8 mouse cellular contexts compared by ENCODE assay signal in genomic region chr5:115238729-115239195, GRCm38 (mm10). TPM values are rescaled to one million over a fixed set of nuclear protein-coding genes. Genes with fewer than 3 reads are reported as not detected.
DNase-seq lines count a peak whose midpoint lies in the region; ATAC-seq lines count a peak whose summit lies in the region.

No protein-coding gene starts in this region.

- H3K4me1 ChIP-seq in erythroblast, embryonic 14.5 days (ENCODE audit: control insufficient read depth), result peaks cover 44% of the 10 kb centered on the region
- peaks cover 22% of the 10 kb centered on the region for H3K4me1 ChIP-seq in embryonic facial prominence, embryonic 10.5 days
- H3K4me1 ChIP-seq in hindbrain, embryonic 12.5 days, result peaks cover 20% of the 10 kb centered on the region
- H3K4me1 ChIP-seq in liver, embryonic 15.5 days (replicated peaks), result peaks cover 39% of the 10 kb centered on the region

- no peak overlapping the region for H3K27ac ChIP-seq in embryonic facial prominence, embryonic 10.5 days (replicated peaks)
- no peak overlapping the region for H3K27ac ChIP-seq in hindbrain, embryonic 12.5 days
- H3K27ac ChIP-seq in liver, embryonic 15.5 days (replicated peaks), result peak overlapping the region; percentile 74

- no peaks in the 10 kb centered on the region; the same call in 1 of the 2 replicates for H3K9me3 ChIP-seq in erythroblast, embryonic 14.5 days (ENCODE audit: control insufficient read depth, low read length)
- no peaks in the 10 kb centered on the region for H3K9me3 ChIP-seq in embryonic facial prominence, embryonic 10.5 days
- no peaks in the 10 kb centered on the region for H3K9me3 ChIP-seq in hindbrain, embryonic 12.5 days (replicated peaks)
- H3K9me3 ChIP-seq in liver, embryonic 15.5 days (replicated peaks), result no peaks in the 10 kb centered on the region

- no peak for ATAC-seq in erythroblast, adult 5-6 weeks (replicated peaks; ENCODE audit: low FRiP score, poor library complexity, severe bottlenecking)
- no peak for ATAC-seq in hindbrain, embryonic 12.5 days (ENCODE audit: low FRiP score)
- no peak for ATAC-seq in liver, embryonic 15.5 days (ENCODE audit: insufficient read depth)

- 5% methylated on average over 11 of the region's 11 CpGs for WGBS in embryonic facial prominence, embryonic 10.5 days
- WGBS in hindbrain, embryonic 12.5 days, result 6% methylated on average over 11 of the region's 11 CpGs
- WGBS in liver, embryonic 15.5 days (ENCODE audit: insufficient replicate concordance), result 7% methylated on average over 11 of the region's 11 CpGs

- H3K4me3 ChIP-seq in erythroblast, embryonic 14.5 days (replicated peaks), result peak overlapping the region; percentile 98
- peak overlapping the region; percentile 96 for H3K4me3 ChIP-seq in embryonic facial prominence, embryonic 10.5 days
- H3K4me3 ChIP-seq in hindbrain, embryonic 12.5 days, result peak overlapping the region; percentile 70
- peak overlapping the region; percentile 84 for H3K4me3 ChIP-seq in liver, embryonic 15.5 days (replicated peaks)

- H3K36me3 ChIP-seq in erythroblast, embryonic 14.5 days (ENCODE audit: control insufficient read depth), result peaks cover 53% of the 10 kb centered on the region
- H3K36me3 ChIP-seq in embryonic facial prominence, embryonic 10.5 days (replicated peaks), result peaks cover 41% of the 10 kb centered on the region
- H3K36me3 ChIP-seq in hindbrain, embryonic 12.5 days, result peaks cover 42% of the 10 kb centered on the region
- H3K36me3 ChIP-seq in liver, embryonic 15.5 days (replicated peaks), result peaks cover 43% of the 10 kb centered on the region

- peaks cover 24% of the 10 kb centered on the region for H3K27me3 ChIP-seq in erythroblast, embryonic 14.5 days (ENCODE audit: control insufficient read depth)
- H3K27me3 ChIP-seq in embryonic facial prominence, embryonic 10.5 days (replicated peaks; ENCODE audit: low read depth, poor library complexity, severe bottlenecking), result peaks cover 20% of the 10 kb centered on the region
- H3K27me3 ChIP-seq in hindbrain, embryonic 12.5 days, result peaks cover 25% of the 10 kb centered on the region
- peaks cover 28% of the 10 kb centered on the region for H3K27me3 ChIP-seq in liver, embryonic 15.5 days

- H3K9ac ChIP-seq in hindbrain, embryonic 12.5 days, result peak overlapping the region; percentile 76
- H3K9ac ChIP-seq in liver, embryonic 15.5 days, result peak overlapping the region; percentile 81

- peak; percentile 28 for DNase-seq in embryonic facial prominence, embryonic 10.5 days (ENCODE audit: low spot score)
- DNase-seq in cerebellum, adult 11-12 months, result no peak
- no peak for DNase-seq in spleen, postnatal 10 days (ENCODE audit: low spot score in 2 of 2)
- no peak for DNase-seq in B cell, adult 2 months

- peak overlapping the region; percentile 80 for H3K4me2 ChIP-seq in hindbrain, embryonic 12.5 days (replicated peaks)
- peak overlapping the region; percentile 88 for H3K4me2 ChIP-seq in liver, embryonic 15.5 days

RNA-seq across cellular contexts. Expression of gene Pop5, which starts 3.1 kb away (rescaled TPM):
- polyA plus RNA-seq in erythroblast, embryonic 14.5 days (2012), result 12.0 and 13.2 TPM in 2 replicates
- 20.1 and 41.5 TPM in 2 replicates for total RNA-seq in erythroblast, adult 5-6 weeks (2015; ENCODE audit: low replicate concordance)
- 5.9 and 26.6 TPM in 2 replicates for total RNA-seq in erythroblast, adult 5-6 weeks (2017; ENCODE audit: low replicate concordance)
- 114 and 122 TPM in 2 replicates for polyA plus RNA-seq in embryonic facial prominence, embryonic 10.5 days (2016; fragmentation: Nextera tagmentation; extraction: Ambion mirVana)
- polyA plus RNA-seq in hindbrain, embryonic 12.5 days (2016; fragmentation: Nextera tagmentation; extraction: Ambion mirVana), result 78.6 and 90.5 TPM in 2 replicates
- polyA plus RNA-seq in liver, embryonic 15.5 days (2015; fragmentation: Nextera tagmentation; extraction: Ambion mirVana), result 84.0 and 88.1 TPM in 2 replicates

RNA-seq across cellular contexts. Expression of gene Rnf10, which starts 33.9 kb away (rescaled TPM):
- 97.3 and 107 TPM in 2 replicates for polyA plus RNA-seq in erythroblast, embryonic 14.5 days (2012)
- total RNA-seq in erythroblast, adult 5-6 weeks (2015; ENCODE audit: low replicate concordance), result 505 and 538 TPM in 2 replicates
- total RNA-seq in erythroblast, adult 5-6 weeks (2017; ENCODE audit: low replicate concordance), result 1,329 and 1,906 TPM in 2 replicates
- polyA plus RNA-seq in embryonic facial prominence, embryonic 10.5 days (2016; fragmentation: Nextera tagmentation; extraction: Ambion mirVana), result 129 and 138 TPM in 2 replicates
- polyA plus RNA-seq in hindbrain, embryonic 12.5 days (2016; fragmentation: Nextera tagmentation; extraction: Ambion mirVana), result 197 and 202 TPM in 2 replicates
- polyA plus RNA-seq in liver, embryonic 15.5 days (2015; fragmentation: Nextera tagmentation; extraction: Ambion mirVana), result 146 and 173 TPM in 2 replicates

RNA-seq across cellular contexts. Expression of gene Coq5, which starts 40.7 kb away (rescaled TPM):
- polyA plus RNA-seq in erythroblast, embryonic 14.5 days (2012), result 1.6 and 1.9 TPM in 2 replicates
- total RNA-seq in erythroblast, adult 5-6 weeks (2015; ENCODE audit: low replicate concordance), result 1.7 and 2.5 TPM in 2 replicates
- 8.3 and 12.3 TPM in 2 replicates for total RNA-seq in erythroblast, adult 5-6 weeks (2017; ENCODE audit: low replicate concordance)
- polyA plus RNA-seq in embryonic facial prominence, embryonic 10.5 days (2016; fragmentation: Nextera tagmentation; extraction: Ambion mirVana), result 52.2 and 55.9 TPM in 2 replicates
- polyA plus RNA-seq in hindbrain, embryonic 12.5 days (2016; fragmentation: Nextera tagmentation; extraction: Ambion mirVana), result 48.1 and 51.3 TPM in 2 replicates
- 27.5 and 28.4 TPM in 2 replicates for polyA plus RNA-seq in liver, embryonic 15.5 days (2015; fragmentation: Nextera tagmentation; extraction: Ambion mirVana)

RNA-seq across cellular contexts. Expression of gene Cabp1, which starts 44.6 kb away (rescaled TPM):
- polyA plus RNA-seq in erythroblast, embryonic 14.5 days (2012), result not detected in 2 replicates
- 0.19 TPM in 1 of 2 replicates, not detected in the other for total RNA-seq in erythroblast, adult 5-6 weeks (2015; ENCODE audit: low replicate concordance)
- not detected in 2 replicates for total RNA-seq in erythroblast, adult 5-6 weeks (2017; ENCODE audit: low replicate concordance)
- polyA plus RNA-seq in embryonic facial prominence, embryonic 10.5 days (2016; fragmentation: Nextera tagmentation; extraction: Ambion mirVana), result 1.3 and 1.4 TPM in 2 replicates
- 10.3 and 10.5 TPM in 2 replicates for polyA plus RNA-seq in hindbrain, embryonic 12.5 days (2016; fragmentation: Nextera tagmentation; extraction: Ambion mirVana)
- 0.13 and 0.18 TPM in 2 replicates for polyA plus RNA-seq in liver, embryonic 15.5 days (2015; fragmentation: Nextera tagmentation; extraction: Ambion mirVana)
